Mouse (Mus musculus): ENCODE results near the gene Apoc1.

Gene Apoc1

GRCm38 (mm10) chr7:19691873-19692865, at the start of gene Apoc1:
Apoc1 (minus strand) TSS chr7:19692660.
- no peak for DNase-seq (ENCODE audit: low spot score in 2 of 2)

GRCm38 (mm10) chr7:19741329-19742031, 49.0 kb upstream of the Apoc1 start:
- no peak for DNase-seq (ENCODE audit: low spot score in 2 of 2)

GRCm38 (mm10) chr7:19740269-19740668, 47.8 kb upstream of the Apoc1 start:
- DNase-seq (ENCODE audit: low spot score in 2 of 2): no peak

- no peak for DNase-seq (ENCODE audit: low spot score in 2 of 2)
Observed at GRCm38 (mm10) chr7:19738771-19739170, 46.3 kb upstream of the Apoc1 start.

GRCm38 (mm10) chr7:19736389-19737057, 44.1 kb upstream of the Apoc1 start:
- DNase-seq (ENCODE audit: low spot score in 2 of 2): no peak

- DNase-seq (ENCODE audit: low spot score in 2 of 2): no peak
Observed at GRCm38 (mm10) chr7:19734178-19734666, 41.8 kb upstream of the Apoc1 start.

- DNase-seq (ENCODE audit: low spot score in 2 of 2): no peak
Observed at GRCm38 (mm10) chr7:19726541-19726940, 34.1 kb upstream of the Apoc1 start.

- DNase-seq (ENCODE audit: low spot score in 2 of 2): no peak
Observed at GRCm38 (mm10) chr7:19724167-19724566, 31.7 kb upstream of the Apoc1 start.

- no peak for DNase-seq (ENCODE audit: low spot score in 2 of 2)
Observed at GRCm38 (mm10) chr7:19722754-19723195, 30.3 kb upstream of the Apoc1 start.

GRCm38 (mm10) chr7:19719200-19719599, 26.7 kb upstream of the Apoc1 start:
- DNase-seq (ENCODE audit: low spot score in 2 of 2): no peak

GRCm38 (mm10) chr7:19718297-19718952, 26.0 kb upstream of the Apoc1 start:
- DNase-seq (ENCODE audit: low spot score in 2 of 2): no peak

GRCm38 (mm10) chr7:19717346-19717745, 24.9 kb upstream of the Apoc1 start:
- no peak for DNase-seq (ENCODE audit: low spot score in 2 of 2)

GRCm38 (mm10) chr7:19716822-19717221, 24.4 kb upstream of the Apoc1 start:
- DNase-seq (ENCODE audit: low spot score in 2 of 2): no peak

GRCm38 (mm10) chr7:19716055-19716682, 23.7 kb upstream of the Apoc1 start:
- no peak for DNase-seq (ENCODE audit: low spot score in 2 of 2)

- peak; percentile 99 to 100 for DNase-seq (ENCODE audit: low spot score in 2 of 2)
Observed at GRCm38 (mm10) chr7:19715239-19716054, 23.0 kb upstream of the Apoc1 start, which contains the start of gene Tomm40. Tomm40 (minus strand) TSS chr7:19715438.

GRCm38 (mm10) chr7:19714836-19715235, 22.4 kb upstream of the Apoc1 start:
- no peak for DNase-seq (ENCODE audit: low spot score in 2 of 2)

GRCm38 (mm10) chr7:19713598-19713997, 21.1 kb upstream of the Apoc1 start:
- no peak for DNase-seq (ENCODE audit: low spot score in 2 of 2)

- DNase-seq (ENCODE audit: low spot score in 2 of 2): no peak
Observed at GRCm38 (mm10) chr7:19713196-19713595, 20.7 kb upstream of the Apoc1 start.

- DNase-seq (ENCODE audit: low spot score in 2 of 2): no peak
Observed at GRCm38 (mm10) chr7:19712414-19712813, 20.0 kb upstream of the Apoc1 start.

GRCm38 (mm10) chr7:19710650-19711049, 18.2 kb upstream of the Apoc1 start:
- DNase-seq (ENCODE audit: low spot score in 2 of 2): no peak
